Mouse (Mus musculus): ENCODE data around the gene Mgat2.

DNA sequence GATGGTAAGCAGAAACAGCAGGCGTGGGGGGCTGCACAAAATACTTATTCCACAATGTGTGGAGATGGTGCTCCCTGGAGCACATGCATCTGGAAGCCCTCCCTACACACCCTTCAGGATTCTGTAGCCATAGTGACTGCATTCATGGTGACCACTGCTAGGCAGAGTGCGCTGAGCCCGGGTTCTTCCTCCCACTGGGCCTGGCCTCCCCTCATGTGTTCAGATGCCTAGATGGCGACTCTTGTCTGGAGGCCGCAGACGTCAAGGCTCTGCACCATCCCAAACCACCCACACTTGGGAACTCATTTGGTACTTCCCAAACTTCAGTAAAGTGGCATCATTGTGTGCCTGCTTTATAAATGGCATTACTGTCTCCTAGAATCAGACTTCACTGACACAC, 40.5 kb upstream of the Mgat2 start:
- TF ChIP-seq EP300 (optimal IDR thresholded peaks at IDR 0.05): no peak
- TF ChIP-seq CTCF (IDR thresholded peaks at IDR 0.05; ENCODE audit: low read depth): no peak
